Mouse (Mus musculus) gastrocnemius, adult 2 months (tissue): ENCODE data around the gene Psmd13. TPM values are rescaled to one million over a fixed set of nuclear protein-coding genes. Genes with fewer than 3 reads are reported as not detected.

Experiments used
- DNase-seq: peaks from one replicate; pipeline ENCODE4 v3.0.0; 2022
- H3K27ac ChIP-seq: fragments of 200-600 bp; 2 replicates; pipeline ENCODE4 v1.8.1; 2022; ENCODE audit warnings: mild to moderate bottlenecking
- H3K4me3 ChIP-seq: fragments of 200-600 bp; 2 replicates; pipeline ENCODE4 v1.8.1; 2022; ENCODE audit warnings: mild to moderate bottlenecking, moderate library complexity
- CTCF ChIP-seq: fragments of 200-600 bp; IDR thresholded peaks from 2 replicates; pipeline ENCODE4 v1.8.1; 2022; ENCODE audit warnings: antibody characterized with exemption, mild to moderate bottlenecking, moderate library complexity
- intact Hi-C: fragments of 180-260 bp; cut with DNase I; formaldehyde crosslinking; loops from one replicate; pipeline ENCODE4 v1.15.1; 2025
- total RNA-seq, 2 experiments: library from RNA; stranded (reverse); gene quantifications; 2 replicates each; pipeline ENCODE4 v1.2.3; 2021

Gene Psmd13
- total RNA-seq, 2 experiments from 2014 or later: 84.5 to 89.3 TPM

DNA sequence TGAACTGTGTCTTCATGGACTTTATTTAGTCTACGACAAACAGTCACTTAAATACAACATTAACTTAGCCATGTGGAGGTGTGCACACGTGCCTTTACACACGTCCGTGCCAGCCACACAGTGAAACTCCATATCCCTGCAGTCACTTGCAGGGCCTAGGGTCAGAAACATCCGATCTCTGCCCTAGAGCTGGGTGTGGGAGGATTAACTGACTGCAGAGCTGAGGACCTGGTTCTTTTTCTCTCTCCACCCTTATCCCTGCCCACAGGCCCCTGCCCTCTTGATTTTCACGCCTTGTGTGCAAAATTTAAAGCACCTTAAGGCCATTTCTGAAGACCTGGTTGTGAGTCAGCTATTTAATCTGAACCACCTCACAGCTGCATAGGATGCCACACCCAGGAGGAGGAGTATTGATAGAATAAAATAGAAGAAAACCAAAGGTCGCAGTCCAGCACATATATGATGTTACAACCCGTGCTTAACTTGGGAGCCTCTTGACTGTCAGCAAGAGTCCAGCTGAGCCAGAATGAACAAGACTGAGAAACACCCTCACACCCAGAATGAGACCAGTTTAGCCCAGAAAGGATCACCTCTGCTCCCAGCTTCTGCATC, 38.8 kb downstream of the Psmd13 start, which contains the start of gene Nlrp6:
Gene Nlrp6 (plus strand): TSS at position 485 of the 612 bp plus-strand sequence.
- no peak for DNase-seq

DNA sequence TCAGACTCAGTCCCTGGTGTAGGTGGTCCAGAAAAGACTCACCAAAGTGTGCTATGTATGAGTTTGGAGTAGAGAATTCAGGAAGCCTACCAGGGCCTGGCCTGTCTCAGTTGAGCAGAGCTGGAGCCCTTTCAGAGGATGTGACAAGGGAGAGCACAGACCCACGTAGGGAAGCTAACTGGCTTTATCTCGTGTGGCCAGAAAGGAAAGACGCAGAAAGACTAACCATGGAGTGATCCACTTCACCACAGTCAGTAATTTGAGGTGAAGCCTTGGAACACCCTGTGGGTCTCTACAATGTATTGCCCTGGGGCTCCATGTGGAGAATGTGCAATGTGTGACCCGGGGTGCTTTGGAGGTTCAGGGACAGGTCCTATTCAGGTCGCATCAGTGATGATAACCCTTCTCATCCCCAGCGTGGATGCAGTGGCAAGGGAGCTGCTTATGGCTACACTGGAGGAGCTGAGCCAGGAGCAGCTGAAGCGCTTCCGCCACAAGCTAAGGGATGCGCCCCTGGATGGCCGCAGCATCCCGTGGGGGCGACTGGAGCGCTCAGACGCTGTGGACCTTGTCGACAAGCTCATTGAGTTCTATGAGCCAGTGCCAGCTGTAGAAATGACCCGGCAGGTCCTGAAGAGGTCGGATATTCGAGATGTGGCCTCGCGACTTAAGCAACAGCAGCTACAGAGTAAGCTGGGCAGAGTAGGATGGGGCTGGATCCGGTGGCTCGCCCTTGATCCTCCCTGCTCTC, 39.6 kb downstream of the Psmd13 start:
- intact Hi-C loops: no loop called here
- no peak for TF ChIP-seq CTCF
- DNase-seq: no peak
- Histone ChIP-seq H3K4me3 (no peak overlapping the region), H3K27ac (no peak overlapping the region)

More for the DNA sequence above, 38.8 kb downstream of the Psmd13 start, which contains the start of gene Nlrp6:
- no peak within 1 kb of the TSS for H3K4me3 ChIP-seq
- intact Hi-C loops: no loop called here
- no peak for TF ChIP-seq CTCF
- H3K27ac ChIP-seq: no peak within 1 kb of the TSS

DNA sequence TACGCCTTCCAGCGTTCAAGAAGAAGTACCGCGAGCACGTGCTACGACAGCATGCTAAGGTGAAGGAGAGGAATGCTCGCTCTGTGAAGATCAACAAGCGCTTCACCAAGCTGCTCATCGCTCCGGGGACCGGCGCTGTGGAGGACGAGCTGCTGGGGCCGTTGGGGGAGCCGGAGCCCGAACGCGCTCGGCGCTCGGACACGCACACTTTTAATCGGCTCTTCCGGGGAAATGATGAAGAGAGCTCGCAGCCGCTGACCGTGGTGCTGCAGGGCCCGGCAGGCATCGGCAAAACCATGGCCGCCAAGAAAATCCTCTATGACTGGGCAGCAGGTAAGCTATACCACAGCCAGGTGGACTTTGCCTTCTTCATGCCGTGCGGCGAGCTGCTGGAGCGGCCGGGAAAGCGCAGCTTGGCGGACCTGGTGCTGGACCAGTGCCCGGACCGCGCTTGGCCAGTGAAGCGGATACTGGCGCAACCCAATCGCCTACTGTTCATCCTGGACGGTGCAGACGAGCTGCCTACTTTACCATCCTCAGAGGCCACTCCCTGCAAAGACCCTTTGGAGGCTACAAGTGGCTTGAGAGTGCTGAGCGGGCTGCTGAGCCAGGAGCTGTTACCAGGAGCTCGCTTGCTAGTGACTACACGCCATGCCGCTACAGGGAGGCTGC, 40.8 kb downstream of the Psmd13 start:
- H3K4me3 ChIP-seq: peak overlapping the region; percentile 62
- no peak overlapping the region for H3K27ac ChIP-seq
- intact Hi-C loops: no loop called here
- TF ChIP-seq CTCF: no peak
- peak; percentile 81 for DNase-seq

DNA sequence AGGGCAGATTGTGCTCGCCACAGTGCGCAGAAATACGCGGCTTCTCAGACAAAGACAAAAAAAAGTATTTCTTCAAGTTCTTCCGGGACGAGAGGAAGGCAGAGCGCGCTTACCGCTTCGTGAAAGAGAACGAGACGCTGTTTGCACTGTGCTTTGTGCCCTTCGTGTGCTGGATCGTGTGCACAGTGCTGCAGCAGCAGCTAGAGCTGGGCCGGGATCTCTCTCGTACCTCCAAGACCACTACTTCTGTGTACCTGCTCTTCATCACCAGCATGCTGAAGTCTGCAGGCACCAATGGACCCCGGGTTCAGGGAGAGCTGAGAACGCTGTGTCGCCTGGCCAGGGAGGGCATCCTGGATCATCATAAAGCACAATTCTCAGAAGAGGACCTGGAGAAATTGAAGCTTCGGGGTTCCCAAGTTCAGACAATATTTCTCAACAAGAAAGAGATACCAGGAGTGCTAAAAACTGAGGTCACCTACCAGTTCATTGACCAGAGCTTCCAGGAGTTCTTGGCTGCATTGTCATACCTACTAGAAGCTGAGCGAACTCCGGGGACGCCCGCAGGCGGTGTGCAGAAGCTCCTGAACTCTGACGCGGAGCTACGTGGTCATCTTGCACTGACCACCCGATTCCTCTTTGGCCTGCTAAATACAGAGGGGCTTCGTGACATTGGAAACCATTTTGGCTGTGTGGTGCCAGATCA, 41.5 kb downstream of the Psmd13 start:
- DNase-seq: no peak
- no peak for TF ChIP-seq CTCF
- Histone ChIP-seq H3K4me3 (peak overlapping the region; percentile 62), H3K27ac (no peak overlapping the region)
- intact Hi-C loops: no loop called here

DNA sequence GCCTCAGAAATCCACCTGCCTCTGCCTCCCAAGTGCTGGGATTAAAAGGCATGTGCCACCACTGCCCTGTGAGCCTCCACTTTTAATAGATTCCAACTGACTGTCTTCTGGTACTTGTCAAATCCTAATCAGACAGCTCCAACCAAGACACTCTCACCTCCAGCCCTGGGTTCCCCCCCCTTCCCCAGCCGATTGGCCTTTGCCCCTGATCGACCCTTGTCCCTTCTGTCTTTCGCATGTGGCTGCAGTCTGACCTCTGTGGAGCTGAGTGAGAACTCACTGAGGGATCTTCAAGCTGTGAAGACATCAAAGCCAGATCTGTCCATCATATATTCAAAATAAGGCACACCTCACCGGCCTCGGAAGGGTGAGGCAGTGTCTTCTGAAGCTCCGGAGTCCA, 45.4 kb downstream of the Psmd13 start:
- DNase-seq: no peak
- no peak for TF ChIP-seq CTCF
- Histone ChIP-seq H3K4me3 (no peak overlapping the region), H3K27ac (no peak overlapping the region)
- intact Hi-C loops: no loop called here

DNA sequence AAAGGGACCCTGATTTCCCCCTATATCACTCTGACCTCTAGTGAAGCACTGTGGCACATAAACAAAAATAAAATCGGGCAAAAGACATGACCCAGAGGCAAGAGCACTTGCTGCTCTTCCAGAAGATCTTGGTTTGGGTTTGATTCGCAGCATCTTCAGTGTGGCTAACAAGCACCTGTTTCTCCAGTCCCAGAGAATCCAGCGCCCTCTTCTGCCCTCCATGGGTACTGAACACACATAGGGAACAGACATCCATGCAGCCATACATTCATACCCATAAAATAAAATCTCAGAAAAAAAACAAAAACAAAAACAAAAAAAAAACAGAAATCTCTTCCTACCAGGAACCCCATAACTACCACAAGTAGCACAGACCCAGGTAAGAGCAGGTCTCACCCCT, 56.7 kb downstream of the Psmd13 start:
- no peak for DNase-seq
- intact Hi-C loops: no loop called here
- H3K27ac ChIP-seq: no peak overlapping the region
- peak; percentile 17; the same call in 1 of the 2 replicates for TF ChIP-seq CTCF
- no peak overlapping the region for H3K4me3 ChIP-seq

DNA sequence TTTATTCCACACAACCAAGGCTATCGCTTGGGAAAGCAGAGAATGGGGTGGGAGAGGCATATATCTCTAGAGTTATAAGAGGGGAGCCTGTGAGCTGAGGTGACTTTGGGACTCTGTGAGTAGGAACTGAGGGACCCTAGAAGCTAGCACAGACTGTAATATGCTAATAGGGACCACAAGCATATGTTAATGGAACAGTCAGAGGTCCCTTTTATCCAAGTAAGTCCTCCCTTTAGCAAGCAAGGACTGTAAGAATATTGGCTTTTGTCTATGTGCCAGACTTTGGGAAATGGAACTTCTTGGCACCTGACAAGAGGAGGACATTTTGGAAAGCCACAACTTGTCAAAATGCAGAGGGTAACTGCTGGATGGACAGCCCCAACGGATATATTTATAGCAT, 57.1 kb downstream of the Psmd13 start:
- intact Hi-C loops: no loop called here
- Histone ChIP-seq H3K27ac (peak overlapping the region; percentile 97; the same call in 1 of the 2 replicates), H3K4me3 (no peak overlapping the region)
- TF ChIP-seq CTCF: no peak
- DNase-seq: no peak

DNA sequence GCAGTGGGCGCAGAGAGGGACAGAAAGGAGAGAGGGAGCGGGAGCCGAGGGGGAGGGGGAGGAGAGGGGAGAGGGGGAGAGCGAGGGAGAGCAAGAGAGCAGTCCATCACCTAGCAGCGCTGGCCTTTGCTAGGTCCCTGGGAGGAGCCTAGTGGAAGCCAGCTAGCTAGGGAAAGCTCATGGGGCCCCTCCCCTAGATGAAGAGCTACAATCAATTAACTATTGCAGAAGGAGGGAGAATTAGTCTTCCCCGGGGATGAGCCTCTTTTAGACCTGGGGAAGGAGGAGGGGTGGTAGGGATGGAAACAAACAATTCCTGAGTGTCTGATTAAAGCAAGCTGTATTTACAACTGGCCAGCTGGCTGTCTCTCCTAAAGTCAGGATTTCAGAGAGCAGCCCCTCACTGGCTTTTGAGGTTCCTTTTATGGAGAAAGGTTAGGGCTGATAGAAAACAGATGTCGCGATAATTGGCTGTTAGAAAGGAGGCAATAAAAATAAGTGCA, 58.0 kb downstream of the Psmd13 start:
- intact Hi-C loops: loop anchor here (2.0 kb wide), 1 partner anchor 71 kb away; the partner anchor contains the start of gene Ifitm3
- peak overlapping the region; percentile 97 for H3K27ac ChIP-seq
- DNase-seq: peak; percentile 56
- TF ChIP-seq CTCF: no peak
- no peak overlapping the region for H3K4me3 ChIP-seq

DNA sequence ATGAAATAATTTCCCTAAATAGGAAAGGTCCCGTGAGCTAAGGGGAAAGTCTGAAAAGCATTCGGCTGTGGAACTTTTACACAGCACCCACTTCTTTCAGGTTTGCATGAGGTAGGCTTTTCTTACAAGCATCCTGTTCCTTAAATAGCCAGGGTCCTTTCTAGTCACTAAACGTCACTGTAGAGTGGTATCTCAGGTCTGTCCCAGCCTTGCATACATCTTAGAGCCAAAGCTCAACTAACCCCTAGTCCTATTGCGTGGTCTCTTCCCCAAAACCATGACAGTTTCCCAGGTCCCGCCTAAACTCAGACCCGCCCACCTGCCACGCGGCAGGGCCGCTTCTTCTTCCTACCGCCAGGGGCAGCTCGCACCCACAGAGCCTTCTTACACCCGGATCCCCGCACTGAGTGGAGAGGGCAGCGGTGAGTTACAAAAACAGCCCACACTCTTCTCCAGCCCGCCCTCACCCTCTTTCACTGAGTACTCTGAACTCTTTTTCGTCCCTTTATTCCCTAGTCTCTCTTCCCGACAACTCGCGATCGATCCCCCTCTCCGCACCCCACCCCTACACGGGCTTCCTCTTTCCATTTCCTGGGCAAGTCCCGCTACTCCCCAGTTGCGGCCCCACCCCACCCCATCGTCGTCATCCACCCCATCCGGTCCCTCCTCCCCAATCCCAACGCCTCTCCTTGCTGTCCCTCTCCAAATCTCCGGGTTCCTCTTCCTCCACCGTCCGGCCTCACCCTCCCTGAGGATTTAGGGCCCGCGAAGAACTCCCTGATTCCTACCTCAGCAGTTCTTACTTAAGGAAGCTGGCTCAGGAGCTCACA, 59.7 kb downstream of the Psmd13 start, which contains the start of gene Pgghg:
Gene Pgghg (plus strand): TSS at position 170 of the 830 bp plus-strand sequence.
- Histone ChIP-seq H3K4me3 (peak within 1 kb of the TSS; percentile 80), H3K27ac (peak within 1 kb of the TSS; percentile 97)
- intact Hi-C loops: loop anchor here (2.0 kb wide), 1 partner anchor 69 kb away; the partner anchor contains the start of gene Ifitm3
- peak; percentile 91 for TF ChIP-seq CTCF
- DNase-seq: peak; percentile 92

DNA sequence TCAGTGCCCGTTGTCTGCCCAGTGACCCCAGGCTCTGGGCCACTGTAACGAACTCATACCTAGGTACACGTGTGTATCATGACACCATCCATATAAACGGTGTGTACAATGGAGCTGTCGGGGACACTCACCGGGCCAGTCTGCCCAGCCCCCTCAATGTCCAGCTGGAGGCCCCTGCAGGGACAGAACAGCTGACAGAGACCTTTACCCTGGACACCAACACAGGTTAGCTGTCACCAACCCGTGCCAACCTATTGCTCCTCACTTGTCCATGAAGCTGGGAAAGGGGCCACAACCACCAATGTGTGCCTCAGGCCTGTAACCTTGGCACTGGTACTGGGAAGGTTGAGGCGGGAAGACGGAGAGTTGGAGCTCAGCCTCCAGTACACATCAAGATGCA, 60.6 kb downstream of the Psmd13 start:
- H3K4me3 ChIP-seq: peak overlapping the region; percentile 80
- TF ChIP-seq CTCF: no peak
- peak overlapping the region; percentile 97 for H3K27ac ChIP-seq
- no peak for DNase-seq
- intact Hi-C loops: no loop called here

DNA sequence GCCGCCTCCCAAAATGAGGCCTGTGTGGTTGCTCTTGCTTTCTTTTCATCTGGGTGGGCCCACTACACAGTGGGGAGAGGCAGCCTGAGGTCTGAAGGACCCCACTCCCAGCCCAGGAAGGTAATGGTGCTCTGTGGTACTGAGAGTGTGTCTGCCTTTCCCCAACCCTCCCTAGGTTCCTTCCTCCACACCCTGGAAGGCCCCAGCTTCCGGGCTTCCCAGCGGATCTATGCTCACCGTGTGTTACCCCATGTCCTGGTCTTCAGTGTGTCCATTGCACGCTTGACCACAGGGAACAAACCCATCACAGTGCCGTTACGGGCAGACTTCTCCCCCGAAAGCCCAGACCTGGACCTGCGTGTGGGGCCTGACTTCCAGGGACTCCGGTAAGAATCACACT, 61.0 kb downstream of the Psmd13 start:
- no peak for TF ChIP-seq CTCF
- Histone ChIP-seq H3K4me3 (peak overlapping the region; percentile 80), H3K27ac (peak overlapping the region; percentile 97)
- intact Hi-C loops: no loop called here
- DNase-seq: no peak
